Mouse (Mus musculus): Measurements from ENCODE around the gene Grb2. TPM values are rescaled to one million over a fixed set of nuclear protein-coding genes. Genes with fewer than 3 reads are reported as not detected.

Gene Grb2
- total RNA-seq (2021): 100 to 1,000 TPM; 122 to 144 TPM

DNA sequence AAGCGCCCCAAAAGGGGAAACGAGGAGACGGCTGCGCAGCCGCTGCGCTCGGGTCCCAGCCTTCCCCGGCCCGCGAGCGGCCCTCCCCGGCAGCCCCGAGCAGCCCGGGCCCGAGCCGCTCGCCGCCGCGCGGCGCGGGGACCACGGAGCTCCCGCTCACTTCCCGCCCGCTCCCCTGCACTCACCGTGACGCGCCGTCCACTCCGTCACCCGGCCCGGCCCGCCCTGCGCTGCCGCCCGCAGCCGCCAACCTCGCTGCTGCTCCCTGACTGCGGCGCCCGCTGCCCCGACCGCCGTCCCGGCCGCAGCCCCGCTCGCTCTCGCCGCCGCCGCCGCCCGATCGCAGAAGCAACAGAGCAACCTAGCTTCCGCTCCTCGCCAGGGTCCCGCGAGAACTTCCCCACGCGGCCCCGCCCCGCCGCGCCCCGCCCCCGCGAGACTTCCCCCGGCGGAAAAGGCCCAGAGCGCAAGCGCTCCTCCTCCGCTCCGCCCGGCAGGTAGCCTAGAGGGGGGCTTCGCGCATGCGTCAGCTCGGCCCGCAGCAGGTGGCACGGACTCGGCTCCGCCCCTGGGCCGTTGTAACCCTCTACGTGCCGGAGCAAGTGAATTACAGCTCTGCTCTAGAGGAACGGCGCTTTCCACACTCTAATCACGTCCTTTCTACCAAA is at the start of gene Grb2:
Gene Grb2 (minus strand): TSS at position 389 of the 668 bp plus-strand sequence.
- DNase-seq: peak; percentile 97 to 98
- intact Hi-C loops (cut with DNase I): no loop called here

- intact Hi-C loops (cut with DNase I): no loop called here
- no peak for DNase-seq
Observed at GRCm38 (mm10) chr11:115753485-115753884, 45.1 kb upstream of the Grb2 start.

- intact Hi-C loops (cut with DNase I): no loop called here
- DNase-seq: no peak
Observed at GRCm38 (mm10) chr11:115752653-115753052, 44.3 kb upstream of the Grb2 start.

GRCm38 (mm10) chr11:115751725-115752124 is 43.3 kb upstream of the Grb2 start:
- intact Hi-C loops (cut with DNase I): no loop called here
- DNase-seq: no peak

GRCm38 (mm10) chr11:115749834-115750233 is 41.4 kb upstream of the Grb2 start:
- intact Hi-C loops (cut with DNase I): no loop called here
- no peak for DNase-seq

DNA sequence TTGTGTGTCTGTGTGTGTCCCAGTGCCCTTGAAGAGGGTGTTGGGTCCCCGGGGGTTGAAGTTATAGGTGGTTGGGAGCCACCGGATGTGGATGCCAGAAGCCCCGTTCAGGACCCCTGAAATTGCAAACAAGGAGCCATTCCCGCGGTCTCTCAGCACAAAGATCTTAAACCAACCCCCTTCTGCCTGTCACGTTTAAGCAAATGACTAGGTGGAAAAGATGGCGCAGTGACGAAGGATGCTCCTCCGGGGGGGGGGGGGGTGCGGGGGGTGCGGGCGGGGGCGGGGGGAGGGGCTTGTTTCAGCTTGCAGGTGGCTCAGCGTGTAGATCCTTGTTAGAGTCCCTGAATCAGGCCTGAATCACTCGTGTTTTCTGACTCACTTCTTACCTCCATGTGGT is 39.0 kb upstream of the Grb2 start:
- no peak for DNase-seq
- intact Hi-C loops (cut with DNase I): no loop called here

- DNase-seq: no peak
- intact Hi-C loops (cut with DNase I): no loop called here
Observed at GRCm38 (mm10) chr11:115746762-115747161, 38.4 kb upstream of the Grb2 start.

DNA sequence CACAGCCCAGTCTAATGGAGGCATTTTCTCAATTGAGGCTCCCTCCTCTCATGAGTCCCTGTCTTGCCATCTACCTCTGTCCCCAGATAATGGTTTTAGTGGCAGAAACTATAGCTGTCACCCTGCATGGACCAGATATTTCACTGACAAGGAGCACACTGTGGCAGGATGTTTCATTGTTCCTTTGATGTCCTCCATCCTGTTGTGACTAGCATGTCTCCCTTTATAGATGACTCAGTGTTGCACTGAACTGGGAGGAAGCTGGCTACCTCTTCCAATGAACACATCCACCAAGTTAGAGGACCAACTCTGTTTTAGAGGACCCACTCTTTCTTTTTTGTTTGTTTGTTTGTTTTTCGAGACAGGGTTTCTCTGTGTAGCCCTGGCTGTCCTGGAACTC is 37.7 kb upstream of the Grb2 start:
- DNase-seq: no peak
- intact Hi-C loops (cut with DNase I): no loop called here

GRCm38 (mm10) chr11:115744385-115744784 is 36.0 kb upstream of the Grb2 start:
- no peak for DNase-seq
- intact Hi-C loops (cut with DNase I): loop anchor here (5.0 kb wide), 1 partner anchor 123 kb away; no protein-coding TSS in a partner anchor

DNA sequence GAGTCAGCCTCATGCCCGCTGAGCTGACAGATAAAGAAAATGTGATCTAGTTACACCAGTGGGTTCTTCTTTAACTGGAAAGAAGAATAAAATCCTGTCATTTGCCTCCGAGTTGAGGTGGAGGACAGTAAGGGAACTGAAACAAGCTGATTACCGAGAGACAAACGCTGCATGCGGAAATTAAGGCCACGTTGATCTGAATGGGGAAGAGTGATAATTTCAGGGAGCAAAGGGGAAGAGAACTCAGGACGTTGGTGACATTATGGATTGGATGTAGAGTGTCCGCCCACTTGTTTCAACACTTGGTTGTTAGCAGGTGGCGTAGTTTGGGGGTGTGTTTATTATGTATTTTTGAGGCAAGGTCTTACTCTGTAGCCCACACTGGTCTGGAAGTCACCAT is 34.5 kb upstream of the Grb2 start:
- no peak for DNase-seq
- intact Hi-C loops (cut with DNase I): loop anchor here (5.0 kb wide), 1 partner anchor 124 kb away; no protein-coding TSS in a partner anchor

- intact Hi-C loops (cut with DNase I): loop anchor here (5.0 kb wide), 1 partner anchor 126 kb away; no protein-coding TSS in a partner anchor
Observed at GRCm38 (mm10) chr11:115741070-115741469, 32.7 kb upstream of the Grb2 start.

DNA sequence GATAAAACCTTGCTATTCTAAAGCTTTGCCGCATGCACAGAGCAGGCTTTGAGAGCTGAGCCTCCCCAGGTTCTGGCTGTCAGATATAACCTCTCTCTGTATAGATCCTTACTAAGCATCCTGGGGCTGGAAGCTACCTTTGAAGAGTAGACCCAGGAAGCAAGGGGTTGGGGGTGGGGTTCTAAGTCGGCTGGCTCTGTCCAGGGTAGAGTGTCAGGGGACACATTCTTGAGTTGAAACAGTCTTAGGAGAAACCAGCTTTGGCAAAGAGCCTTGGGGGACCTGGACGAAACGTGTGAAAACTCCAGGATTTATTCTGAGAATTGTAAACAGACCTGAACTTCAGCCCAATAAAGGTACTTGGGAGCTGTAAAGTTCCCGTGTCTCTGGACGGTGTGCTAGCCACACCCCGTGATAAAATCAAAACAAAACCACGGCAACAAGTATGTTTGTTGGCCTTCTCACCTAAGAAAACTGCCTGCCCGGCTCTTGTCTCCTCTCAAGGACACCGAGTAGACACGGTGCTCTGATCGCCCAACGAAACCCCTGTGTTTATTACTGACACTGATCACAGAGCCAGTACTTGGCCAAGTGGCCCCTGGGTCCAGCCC is 30.0 kb upstream of the Grb2 start:
- DNase-seq: peak; percentile 36 to 38
- intact Hi-C loops (cut with DNase I): no loop called here

More at GRCm38 (mm10) chr11:115741070-115741469, 32.7 kb upstream of the Grb2 start:
- DNase-seq: no peak

- intact Hi-C loops (cut with DNase I): no loop called here
- no peak for DNase-seq
Observed at GRCm38 (mm10) chr11:115737608-115738208, 29.3 kb upstream of the Grb2 start.

DNA sequence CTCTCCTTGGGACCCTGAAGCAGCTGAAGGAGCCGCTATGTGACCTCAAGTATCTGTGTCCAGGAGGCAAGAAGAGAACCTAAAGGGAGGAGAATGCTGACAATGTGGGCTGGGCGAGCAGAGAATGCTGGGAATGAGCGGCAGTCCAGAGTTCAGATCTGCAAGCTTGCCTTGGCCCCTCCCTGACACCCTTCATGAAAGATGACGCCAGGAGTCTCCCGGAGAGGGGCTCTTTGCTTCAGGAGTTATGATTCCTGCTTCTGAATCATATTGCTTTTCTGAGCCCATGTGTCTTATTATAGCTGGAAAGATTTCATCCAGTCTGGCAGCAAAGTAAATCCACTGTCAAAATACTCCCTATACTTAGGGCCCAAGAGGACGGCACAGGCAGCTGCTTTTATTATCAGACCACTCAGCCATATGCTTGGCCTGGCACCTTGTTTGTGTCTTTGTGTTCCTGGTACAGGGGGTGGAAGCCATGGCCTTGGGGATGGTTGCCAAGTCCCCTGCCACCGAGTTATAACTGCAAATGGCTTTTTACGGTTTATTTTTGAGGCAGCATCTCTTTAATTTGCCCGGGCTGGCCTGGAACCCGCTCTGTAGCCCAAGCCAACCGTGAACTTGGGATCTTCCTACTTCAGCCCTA is 25.8 kb upstream of the Grb2 start:
- peak; percentile 31 to 52 for DNase-seq
- intact Hi-C loops (cut with DNase I): no loop called here

GRCm38 (mm10) chr11:115723231-115723630 is 14.8 kb upstream of the Grb2 start:
- intact Hi-C loops (cut with DNase I): loop anchor here (5.0 kb wide), 2 partner anchors 44 to 154 kb away; partner anchors contain the start of gene Tmem94
- DNase-seq: no peak

DNA sequence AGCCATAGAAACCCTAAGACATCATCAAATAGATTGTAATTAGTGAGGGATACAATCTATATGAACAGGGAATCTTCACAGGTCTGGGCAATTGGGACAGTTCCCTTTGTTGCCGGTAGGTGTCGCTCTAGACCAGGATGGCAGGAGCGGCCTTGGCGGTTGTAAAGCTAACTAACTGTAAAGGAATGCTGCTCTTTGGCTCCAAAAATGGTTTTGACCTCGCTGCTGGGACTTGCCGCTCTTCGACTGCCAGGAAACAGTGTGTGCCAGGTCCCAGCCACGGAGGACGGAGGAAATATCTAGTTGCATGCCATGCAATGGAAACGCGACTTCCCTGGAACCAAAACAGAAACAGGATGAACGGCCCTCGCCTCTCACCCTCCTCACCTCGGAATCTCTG is 14.2 kb upstream of the Grb2 start:
- peak; percentile 91 to 93 for DNase-seq
- intact Hi-C loops (cut with DNase I): loop anchor here (1.0 to 5.0 kb wide), 4 partner anchors 45 to 155 kb away; partner anchors contain the start of genes Tmem94 and Tsen54

DNA sequence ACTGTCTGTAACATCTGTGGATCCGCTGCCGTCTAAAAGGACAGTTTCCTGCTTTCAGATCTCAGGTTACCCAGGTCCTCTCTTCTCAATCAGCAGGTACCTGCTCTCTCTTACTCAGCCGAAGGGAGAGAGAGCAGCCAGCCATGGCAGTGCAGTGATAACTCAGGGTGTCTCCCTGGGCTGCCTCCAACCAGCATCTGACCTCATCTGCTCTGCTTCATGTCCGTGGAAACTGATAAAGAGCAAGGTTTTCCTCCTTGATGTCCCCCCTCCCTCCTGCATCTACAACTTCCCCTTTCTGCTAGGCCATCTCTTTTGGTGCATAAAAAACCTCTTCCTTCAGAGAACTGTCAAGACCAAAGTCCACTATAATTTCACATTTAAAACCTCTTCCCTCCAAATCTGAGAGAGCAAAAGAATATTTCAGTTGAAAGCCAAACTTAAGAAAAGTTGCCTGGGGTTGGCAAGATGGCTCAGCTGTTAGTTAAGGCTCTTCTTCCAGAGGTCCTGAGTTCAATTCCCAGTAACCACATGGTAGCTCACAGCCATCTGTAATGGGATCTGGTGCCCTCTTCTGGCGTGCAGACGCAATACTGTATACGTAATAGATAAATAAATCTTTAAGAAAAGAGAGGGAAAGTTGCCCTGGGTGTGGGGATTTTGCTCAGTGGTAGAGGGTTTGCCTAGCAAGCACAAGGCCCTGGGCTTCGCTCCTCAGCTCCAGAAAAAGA is 9.4 kb upstream of the Grb2 start:
- intact Hi-C loops (cut with DNase I): no loop called here

DNA sequence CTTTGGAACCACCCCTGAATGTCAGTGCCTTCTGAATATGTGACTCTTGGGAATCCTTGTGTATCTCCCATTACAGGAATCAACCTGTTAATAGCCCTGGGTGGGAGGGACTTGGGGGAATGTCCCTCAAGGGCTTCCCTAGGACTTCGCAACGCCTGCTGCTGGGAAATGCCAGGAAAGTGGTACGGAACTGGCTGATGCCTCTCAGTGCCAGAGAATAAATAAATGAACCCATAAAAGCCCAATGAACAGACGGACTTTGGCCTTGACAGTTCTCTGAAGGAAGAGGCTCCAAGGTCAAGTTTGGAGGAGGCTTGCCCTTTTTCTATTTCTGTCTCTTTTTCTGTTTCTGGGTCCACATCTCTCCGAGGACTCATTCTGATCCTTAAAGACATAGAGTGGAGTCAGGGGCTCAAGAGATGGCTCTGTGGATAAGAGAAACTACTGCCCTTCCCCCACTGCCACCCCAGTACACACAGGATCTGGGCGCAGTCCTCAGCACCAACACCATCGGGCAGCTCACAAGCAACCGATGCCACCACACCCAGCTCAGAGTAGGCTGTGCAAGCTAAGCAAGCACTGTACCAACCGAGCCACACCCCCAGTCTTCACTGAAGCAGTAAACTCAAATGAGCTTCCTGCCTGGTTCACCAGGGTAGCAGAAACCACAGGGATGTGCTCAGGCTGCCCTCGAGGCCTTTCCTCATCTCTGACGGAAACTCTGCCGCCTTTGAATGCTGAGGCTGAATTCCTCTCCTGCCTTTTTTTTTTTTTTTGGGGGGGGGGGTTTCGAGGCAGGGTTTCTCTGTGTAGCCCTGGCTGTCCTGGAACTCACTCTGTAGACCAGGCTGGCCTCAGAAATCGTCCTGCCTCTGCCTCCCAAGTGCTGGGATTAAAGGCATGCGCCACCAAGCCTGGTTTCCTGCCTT is 8.3 kb upstream of the Grb2 start:
- intact Hi-C loops (cut with DNase I): no loop called here
- DNase-seq: no peak

More for the DNA sequence above, 9.4 kb upstream of the Grb2 start:
- DNase-seq: peak in 1 of 2 experiments; percentile 35

DNA sequence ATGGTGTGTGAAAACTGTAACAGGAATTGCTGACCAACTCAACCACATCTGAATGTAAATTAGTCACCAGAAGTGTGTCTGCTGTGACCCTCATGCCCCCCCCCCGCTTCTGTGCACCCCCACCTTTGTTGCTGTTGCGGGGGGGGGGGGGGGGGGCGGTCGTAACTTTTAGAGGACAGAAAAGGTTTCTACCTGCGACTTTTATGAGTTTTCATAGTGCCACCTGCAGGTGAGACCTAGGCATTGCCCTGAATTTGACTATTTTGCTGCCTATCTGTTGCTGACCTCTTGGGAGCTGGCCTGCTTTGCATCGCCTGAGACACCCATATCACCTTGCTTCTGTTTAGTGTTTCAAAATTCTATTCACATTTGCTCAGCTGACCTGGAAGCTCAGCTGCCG is 6.1 kb upstream of the Grb2 start:
- DNase-seq: peak in 1 of 2 experiments; percentile 72
- intact Hi-C loops (cut with DNase I): loop anchor here (1.0 to 5.0 kb wide), 2 partner anchors 67 to 232 kb away; no protein-coding TSS in a partner anchor

All from heart, postnatal 10 days (tissue).